ENCODE assay signal across 7 mouse cellular contexts in the genomic region with DNA sequence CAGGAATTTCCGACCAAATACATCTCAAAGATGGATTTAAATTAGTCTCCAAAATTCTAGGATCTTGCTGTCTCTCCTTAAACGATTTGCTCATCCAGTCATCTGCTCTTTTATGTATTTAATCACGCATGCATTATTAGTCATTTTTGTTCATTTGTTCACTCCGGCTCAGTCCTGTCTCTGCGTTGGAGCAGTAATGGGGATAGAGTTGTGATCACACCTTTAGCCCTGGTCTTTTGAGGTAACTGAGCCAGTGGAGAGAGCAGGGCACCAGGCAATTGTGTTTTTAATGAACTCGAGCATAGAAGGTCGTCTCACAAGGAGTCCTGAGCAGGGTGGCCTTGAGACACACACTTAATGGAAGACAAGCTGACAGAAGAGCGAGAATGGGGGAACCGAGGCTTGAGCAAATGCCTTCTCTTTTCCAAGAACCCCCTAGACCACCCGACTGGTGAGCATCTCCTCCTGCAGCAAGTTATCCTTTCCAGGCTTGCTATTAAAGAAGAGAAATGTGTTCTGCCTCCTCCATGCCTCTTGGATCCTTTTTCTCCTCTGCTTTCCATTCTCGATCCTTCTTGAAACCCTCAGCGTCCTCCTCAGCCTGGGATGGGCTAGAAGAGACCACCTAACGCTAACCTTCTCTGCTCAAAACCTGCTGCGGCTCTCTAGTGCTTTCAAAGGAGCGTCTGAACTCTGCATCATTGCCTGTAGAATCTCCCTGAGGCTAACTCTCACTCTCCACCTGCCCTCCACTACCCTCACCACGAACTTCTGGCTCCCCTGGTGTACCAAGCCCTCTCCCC. TPM values are rescaled to one million over a fixed set of nuclear protein-coding genes. Genes with fewer than 3 reads are reported as not detected.
DNase-seq lines count a peak whose midpoint lies in the region; ATAC-seq lines count a peak whose summit lies in the region.

No protein-coding gene starts in this region.

- H3K9me3 ChIP-seq in forebrain, embryonic 15.5 days, result no peaks in the 10 kb centered on the region
- no peaks in the 10 kb centered on the region for H3K9me3 ChIP-seq in liver, embryonic 13.5 days (replicated peaks)

- H3K27ac ChIP-seq in forebrain, embryonic 15.5 days (replicated peaks), result peak overlapping the region; percentile 16; the same call in 1 of the 2 replicates
- no peak overlapping the region for H3K27ac ChIP-seq in liver, embryonic 13.5 days

- H3K4me1 ChIP-seq in forebrain, embryonic 15.5 days, result peaks cover 35% of the 10 kb centered on the region
- peaks cover 24% of the 10 kb centered on the region for H3K4me1 ChIP-seq in liver, embryonic 13.5 days (replicated peaks)

- H3K9ac ChIP-seq in forebrain, embryonic 15.5 days (replicated peaks), result peak overlapping the region; percentile 45
- peak overlapping the region; percentile 44 for H3K9ac ChIP-seq in liver, embryonic 13.5 days

- peaks cover 46% of the 10 kb centered on the region for H3K27me3 ChIP-seq in forebrain, embryonic 15.5 days
- peaks cover 55% of the 10 kb centered on the region for H3K27me3 ChIP-seq in liver, embryonic 13.5 days

- H3K4me2 ChIP-seq in forebrain, embryonic 15.5 days (replicated peaks), result peak overlapping the region; percentile 49
- peak overlapping the region; percentile 23 for H3K4me2 ChIP-seq in liver, embryonic 13.5 days

- DNase-seq in B cell, adult 2 months, result peak; percentile 55 to 61
- peak; percentile 68 for DNase-seq in CD4-positive helper T cell, adult 2 months (ENCODE audit: low read depth, low spot score)
- DNase-seq in liver, embryonic 13.5 days, result no peak
- DNase-seq in spleen, postnatal 14 days (ENCODE audit: low spot score in 2 of 2), result no peak
- DNase-seq in kidney, postnatal 14 days, result no peak
- no peak for DNase-seq in adrenal gland, postnatal 10 days

- no peak for ATAC-seq in forebrain, embryonic 15.5 days (replicated peaks)
- no peak for ATAC-seq in liver, embryonic 13.5 days (ENCODE audit: low read depth)

- no peaks in the 10 kb centered on the region for H3K36me3 ChIP-seq in forebrain, embryonic 15.5 days
- H3K36me3 ChIP-seq in liver, embryonic 13.5 days, result no peaks in the 10 kb centered on the region

- 7% methylated on average over 16 of the region's 16 CpGs for WGBS in forebrain, embryonic 15.5 days
- WGBS in liver, embryonic 13.5 days (ENCODE audit: insufficient replicate concordance), result 12% methylated on average over 16 of the region's 16 CpGs

- H3K4me3 ChIP-seq in forebrain, embryonic 15.5 days, result peak overlapping the region; percentile 54
- H3K4me3 ChIP-seq in liver, embryonic 13.5 days (replicated peaks), result peak overlapping the region; percentile 10

RNA-seq across cellular contexts. Expression of gene Fosb, which starts 8.2 kb away (rescaled TPM):
- 0.11 TPM in 2 replicates for polyA plus RNA-seq in forebrain, embryonic 15.5 days (2015; fragmentation: Nextera tagmentation; extraction: Ambion mirVana)
- polyA plus RNA-seq in liver, embryonic 13.5 days (2015; fragmentation: Nextera tagmentation; extraction: Ambion mirVana), result 0.03 TPM in 1 of 2 replicates, not detected in the other
- total RNA-seq in adrenal gland, postnatal 10 days (2021), result 10 to 100 TPM in 1 of 2 experiments, 1 to 10 TPM in 1; 1.2 to 12.9 TPM

RNA-seq across cellular contexts. Expression of gene Rtn2, which starts 19.2 kb away (rescaled TPM):
- 123 and 127 TPM in 2 replicates for polyA plus RNA-seq in forebrain, embryonic 15.5 days (2015; fragmentation: Nextera tagmentation; extraction: Ambion mirVana)
- polyA plus RNA-seq in liver, embryonic 13.5 days (2015; fragmentation: Nextera tagmentation; extraction: Ambion mirVana), result 4.0 and 4.1 TPM in 2 replicates
- total RNA-seq in adrenal gland, postnatal 10 days (2021), result 10 to 100 TPM; 20.2 to 59.7 TPM

RNA-seq across cellular contexts. Expression of gene Ppm1n, which starts 21.8 kb away (rescaled TPM):
- 0.19 and 0.31 TPM in 2 replicates for polyA plus RNA-seq in forebrain, embryonic 15.5 days (2015; fragmentation: Nextera tagmentation; extraction: Ambion mirVana)
- polyA plus RNA-seq in liver, embryonic 13.5 days (2015; fragmentation: Nextera tagmentation; extraction: Ambion mirVana), result not detected in 2 replicates
- total RNA-seq in adrenal gland, postnatal 10 days (2021), result under 1 TPM in 1 of 2 experiments, not detected in 1; 0.30 TPM

RNA-seq across cellular contexts. Expression of gene Vasp, which starts 30.0 kb away (rescaled TPM):
- polyA plus RNA-seq in forebrain, embryonic 15.5 days (2015; fragmentation: Nextera tagmentation; extraction: Ambion mirVana), result 37.6 and 39.5 TPM in 2 replicates
- polyA plus RNA-seq in liver, embryonic 13.5 days (2015; fragmentation: Nextera tagmentation; extraction: Ambion mirVana), result 45.6 and 46.7 TPM in 2 replicates
- 10 to 100 TPM; 73.9 to 77.2 TPM for total RNA-seq in adrenal gland, postnatal 10 days (2021)

RNA-seq across cellular contexts. Expression of gene Ercc1, which starts 42.9 kb away (rescaled TPM):
- polyA plus RNA-seq in forebrain, embryonic 15.5 days (2015; fragmentation: Nextera tagmentation; extraction: Ambion mirVana), result 94.6 and 95.4 TPM in 2 replicates
- polyA plus RNA-seq in liver, embryonic 13.5 days (2015; fragmentation: Nextera tagmentation; extraction: Ambion mirVana), result 19.1 and 21.0 TPM in 2 replicates
- total RNA-seq in adrenal gland, postnatal 10 days (2021), result 10 to 100 TPM; 37.1 to 41.3 TPM

Comparison
In these comparisons a context has a peak if more than half of its experiments do, and no peak if none do; other contexts are left out.
1. DNase-seq: peak in B cell, adult 2 months (2 of 2) and CD4-positive helper T cell, adult 2 months (single experiment); none in liver, embryonic 13.5 days (single experiment), spleen, postnatal 14 days (0 of 2), kidney, postnatal 14 days (single experiment) and adrenal gland, postnatal 10 days (single experiment).
2. RNA of gene Rtn2, which starts 19.2 kb away (polyA plus RNA-seq): 123 to 127 TPM in forebrain, embryonic 15.5 days; 4.0 to 4.1 TPM in liver, embryonic 13.5 days; every median in the first group is over 10 times any median in the second.